Mouse (Mus musculus) CH12.LX (cell line): Measurements from ENCODE around the gene Prss57. TPM values are rescaled to one million over a fixed set of nuclear protein-coding genes. Genes with fewer than 3 reads are reported as not detected.
A peak's percentile ranks its signal among the peaks of the same experiment; 100 is the strongest.

Experiments used
- DNase-seq: peaks from one replicate; pipeline ENCODE4 v3.0.0-alpha.2; 2013; ENCODE audit errors: extremely low read depth
- H3K27ac ChIP-seq: 2 replicates; pipeline ENCODE4 v1.5.1; 2012; ENCODE audit warnings: low read depth, mild to moderate bottlenecking, control low read depth, moderate library complexity; ENCODE audit not compliant: insufficient read depth
- H3K27me3 ChIP-seq: replicated peaks from 2 replicates; pipeline ENCODE3; 2012; ENCODE audit warnings: inconsistent platforms
- H3K36me3 ChIP-seq, 2 experiments: replicated peaks in 1 of 2; 2 replicates each; pipeline versions ENCODE3 to v1.6.1; 2012; ENCODE audit warnings: inconsistent platforms in 1 of 2, low read length in 1 of 2, mild to moderate bottlenecking in 1 of 2, mixed read lengths in 1 of 2, moderate library complexity in 1 of 2; ENCODE audit not compliant: control insufficient read depth in 1 of 2, insufficient read depth in 1 of 2
- H3K4me1 ChIP-seq, 2 experiments: 2 replicates each; pipeline ENCODE4 v1.6.1; 2012; ENCODE audit warnings: inconsistent platforms in 1 of 2, moderate library complexity in 1 of 2; ENCODE audit not compliant: insufficient read depth in 2 of 2, control insufficient read depth in 1 of 2
- H3K4me2 ChIP-seq: 2 replicates; pipeline ENCODE4 v1.6.1; 2012; ENCODE audit warnings: low read depth, mild to moderate bottlenecking, control low read depth; ENCODE audit not compliant: poor library complexity, insufficient read depth, severe bottlenecking
- H3K4me3 ChIP-seq, 3 experiments: fragments of 150-350 bp in 1 of 3; sonication (generic) in 1 of 3; replicated peaks in 1 of 3; 2 replicates each; pipeline versions ENCODE3 to v1.5.1; 2011 to 2012; ENCODE audit warnings: low read depth in 2 of 3, low read length in 2 of 3, mild to moderate bottlenecking in 2 of 3, moderate library complexity in 2 of 3, control low read depth in 1 of 3, improper control_type of control experiment in 1 of 3, inconsistent platforms in 1 of 3, mixed read lengths in 1 of 3; ENCODE audit not compliant: poor library complexity in 1 of 3
- H3K79me2 ChIP-seq: replicated peaks from 2 replicates; pipeline ENCODE4 v1.6.1; 2012; ENCODE audit warnings: mild to moderate bottlenecking, moderate library complexity; ENCODE audit not compliant: control insufficient read depth, poor library complexity, insufficient read depth, severe bottlenecking; ENCODE audit errors: extremely low read depth
- H3K9ac ChIP-seq: 2 replicates; pipeline ENCODE4 v1.6.1; 2012; ENCODE audit warnings: low read depth, mild to moderate bottlenecking, control low read depth, moderate library complexity; ENCODE audit not compliant: insufficient read depth
- H3K9me3 ChIP-seq: replicated peaks from 2 replicates; pipeline ENCODE3; 2012; ENCODE audit warnings: low read length, inconsistent platforms, mixed read lengths
- CHD1 ChIP-seq: IDR thresholded peaks from 2 replicates; pipeline ENCODE4 v1.6.1; 2012; ENCODE audit warnings: low read depth, low read length, improper control_type of control experiment, inconsistent platforms
- CTCF ChIP-seq, 2 experiments: IDR thresholded peaks in 1 of 2; conservative IDR thresholded peaks in 1 of 2; 2 replicates each; pipeline ENCODE4 v1.5.1; 2011 to 2012; ENCODE audit warnings: low read depth in 2 of 2, low read length in 2 of 2, improper control_type of control experiment in 1 of 2, inconsistent platforms in 1 of 2, mild to moderate bottlenecking in 1 of 2, moderate library complexity in 1 of 2
- E2F4 ChIP-seq: IDR thresholded peaks from 2 replicates; pipeline ENCODE4 v1.6.1; 2011; ENCODE audit warnings: low read depth, low read length, improper control_type of control experiment; ENCODE audit not compliant: insufficient replicate concordance
- ELF1 ChIP-seq: IDR thresholded peaks from 2 replicates; pipeline ENCODE4 v1.6.1; 2014; ENCODE audit warnings: low read depth, mild to moderate bottlenecking, inconsistent platforms, low read length, improper control_type of control experiment
- EP300 ChIP-seq: IDR thresholded peaks from 2 replicates; pipeline ENCODE4 v1.6.1; 2011; ENCODE audit warnings: low read length, improper control_type of control experiment
- ETS1 ChIP-seq: conservative IDR thresholded peaks from 2 replicates; pipeline ENCODE4 v1.6.1; 2012; ENCODE audit warnings: low read depth, mild to moderate bottlenecking, inconsistent platforms, low read length, improper control_type of control experiment, moderate library complexity
- GABPA ChIP-seq: IDR thresholded peaks from 2 replicates; pipeline ENCODE4 v1.6.1; 2012; ENCODE audit warnings: low read depth, low read length, improper control_type of control experiment, inconsistent platforms; ENCODE audit not compliant: insufficient replicate concordance
- HCFC1 ChIP-seq: IDR thresholded peaks from 2 replicates; pipeline ENCODE4 v1.6.1; 2012; ENCODE audit warnings: low read depth, mild to moderate bottlenecking, inconsistent platforms, low read length, improper control_type of control experiment
- IRF4 ChIP-seq: IDR thresholded peaks from 2 replicates; pipeline ENCODE4 v1.6.1; 2014; ENCODE audit warnings: low read depth, mild to moderate bottlenecking, inconsistent platforms, low read length, improper control_type of control experiment
- JUND ChIP-seq: conservative IDR thresholded peaks from 2 replicates; pipeline ENCODE4 v1.6.1; 2011; ENCODE audit warnings: low read depth, low read length, improper control_type of control experiment
- KAT2A ChIP-seq: IDR thresholded peaks from 2 replicates; pipeline ENCODE4 v1.6.1; 2012; ENCODE audit warnings: low read length, improper control_type of control experiment, inconsistent platforms; ENCODE audit not compliant: insufficient replicate concordance
- MAFK ChIP-seq: IDR thresholded peaks from 2 replicates; pipeline ENCODE4 v1.6.1; 2011; ENCODE audit warnings: low read length, improper control_type of control experiment; ENCODE audit not compliant: insufficient replicate concordance
- MAX ChIP-seq: IDR thresholded peaks from 2 replicates; pipeline ENCODE4 v1.6.1; 2011; ENCODE audit warnings: low read length, improper control_type of control experiment
- MEF2A ChIP-seq: IDR thresholded peaks from 2 replicates; pipeline ENCODE4 v1.6.1; 2014; ENCODE audit warnings: low read depth, mild to moderate bottlenecking, inconsistent platforms, low read length, improper control_type of control experiment, borderline replicate concordance
- MXI1 ChIP-seq: IDR thresholded peaks from 2 replicates; pipeline ENCODE4 v1.6.1; 2011; ENCODE audit warnings: mild to moderate bottlenecking, low read depth, low read length, improper control_type of control experiment
- MYC ChIP-seq: IDR thresholded peaks from 2 replicates; pipeline ENCODE4 v1.6.1; 2011; ENCODE audit warnings: low read depth, mild to moderate bottlenecking, improper control_type of control experiment, low read length
- NRF1 ChIP-seq: IDR thresholded peaks from 2 replicates; pipeline ENCODE4 v1.6.1; 2014; ENCODE audit warnings: low read depth, mild to moderate bottlenecking, inconsistent platforms, low read length, improper control_type of control experiment, moderate library complexity
- PAX5 ChIP-seq: IDR thresholded peaks from 2 replicates; pipeline ENCODE4 v1.6.1; 2012; ENCODE audit warnings: low read length, inconsistent platforms, mixed read lengths
- RCOR1 ChIP-seq: conservative IDR thresholded peaks from 2 replicates; pipeline ENCODE4 v1.6.1; 2012; ENCODE audit warnings: low read depth, mild to moderate bottlenecking, inconsistent platforms, low read length, improper control_type of control experiment
- SMC3 ChIP-seq: IDR thresholded peaks from 2 replicates; pipeline ENCODE4 v1.6.1; 2011; ENCODE audit warnings: low read depth, low read length, improper control_type of control experiment
- TBP ChIP-seq: conservative IDR thresholded peaks from 2 replicates; pipeline ENCODE4 v1.6.1; 2011; ENCODE audit warnings: low read depth, low read length, improper control_type of control experiment
- TCF12 ChIP-seq: IDR thresholded peaks from 2 replicates; pipeline ENCODE4 v1.6.1; 2014; ENCODE audit warnings: low read depth, mild to moderate bottlenecking, inconsistent platforms, low read length, improper control_type of control experiment
- UBTF ChIP-seq: IDR thresholded peaks from 2 replicates; pipeline ENCODE4 v1.6.1; 2012; ENCODE audit warnings: low read depth, mild to moderate bottlenecking, inconsistent platforms, low read length, improper control_type of control experiment, moderate library complexity
- USF2 ChIP-seq: conservative IDR thresholded peaks from 2 replicates; pipeline ENCODE4 v1.6.1; 2011; ENCODE audit warnings: low read depth, low read length, improper control_type of control experiment
- ZC3H11A ChIP-seq: IDR thresholded peaks from 2 replicates; pipeline ENCODE4 v1.6.1; 2012; ENCODE audit warnings: low read depth, mild to moderate bottlenecking, inconsistent platforms, low read length, improper control_type of control experiment
- ZKSCAN1 ChIP-seq: IDR thresholded peaks from 2 replicates; pipeline ENCODE4 v1.6.1; 2012; ENCODE audit warnings: low read depth, inconsistent platforms, low read length, improper control_type of control experiment, borderline replicate concordance
- ZNF384 ChIP-seq: IDR thresholded peaks from 2 replicates; pipeline ENCODE4 v1.6.1; 2012; ENCODE audit warnings: low read depth, low read length, improper control_type of control experiment, inconsistent platforms
- dilution Hi-C: fragments of 300-500 bp; cut with MboI; formaldehyde crosslinking; loops from 2 replicates; pipeline ENCODE4 v1.14.3; 2020; ENCODE audit warnings: low sequenced_read_pairs; ENCODE audit not compliant: extremely low pct_unique_long_range_greater_than_20kb, extremely low pct_ligation_motif_present
- in situ Hi-C: fragments of 300-500 bp; cut with MboI; formaldehyde crosslinking; loops from 3 replicates; pipeline ENCODE4 v1.14.3; 2019; ENCODE audit warnings: low sequenced_read_pairs, low pct_ligation_motif_present, low pct_unique_long_range_greater_than_20kb, mixed read lengths
- polyA plus RNA-seq: library from polyadenylated mRNA; unstranded; fragments of >175 nt; gene quantifications from 2 replicates; pipeline ENCODE4 v1.2.1, GENCODE M21; 2012; ENCODE audit warnings: low read depth; ENCODE audit not compliant: insufficient read length
- total RNA-seq, 2 experiments: library from RNA; depleted of rRNA; stranded (reverse); fragments of 300-350 nt in 1 of 2; fragments of >200 nt in 1 of 2; gene quantifications; 2 replicates each; pipeline ENCODE4 v1.2.3; 2012 to 2014

Prss57 gene
- total and polyA plus RNA-seq, 3 experiments = 0.08 TPM; not detected in 2

DNA sequence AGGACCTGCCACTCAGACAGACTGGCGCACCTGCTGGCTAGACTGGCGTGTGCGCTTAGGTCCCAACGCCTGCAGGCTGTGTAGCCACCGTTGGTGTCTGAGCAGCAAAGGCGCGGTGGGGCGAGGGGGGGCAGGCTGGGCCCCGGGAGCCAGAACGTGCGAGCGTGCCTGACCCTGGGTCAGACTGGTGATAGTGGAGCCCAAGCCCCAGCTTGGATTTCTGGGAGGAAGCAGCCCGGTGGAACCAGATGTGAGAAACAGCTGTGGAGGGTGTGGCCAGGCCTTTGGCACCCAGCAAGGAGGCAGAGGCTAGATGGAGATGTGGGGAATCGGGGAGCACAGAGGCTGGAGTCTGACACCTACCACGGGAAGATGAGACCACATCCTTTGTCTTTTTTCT lies 6.6 kb upstream of the Prss57 start:
- peaks cover 5% of the 10 kb centered on the region for H3K9me3 ChIP-seq
- H3K36me3 ChIP-seq = no peaks in the 10 kb centered on the region
- peaks cover 8 to 33% of the 10 kb centered on the region in 2 experiments for H3K4me1 ChIP-seq
- DNase-seq = no peak
- H3K4me3 ChIP-seq = no peak overlapping the region
- no peak overlapping the region for H3K4me2 ChIP-seq
- no peak overlapping the region for H3K27ac ChIP-seq
- H3K9ac ChIP-seq = no peak overlapping the region
- H3K27me3 ChIP-seq = peaks cover 24% of the 10 kb centered on the region
- dilution Hi-C loops (no loop called here), in situ Hi-C loops (no loop called here)
- no peak for TF ChIP-seq ZNF384
- no peak for TF ChIP-seq PAX5
- TF ChIP-seq E2F4 = no peak
- no peak for TF ChIP-seq GABPA
- TF ChIP-seq ZKSCAN1 = no peak
- TF ChIP-seq NRF1 = no peak
- TF ChIP-seq CHD1 = no peak
- TF ChIP-seq HCFC1 = no peak
- no peak for TF ChIP-seq ELF1
- TF ChIP-seq RCOR1 = no peak
- no peak for TF ChIP-seq USF2
- H3K79me2 ChIP-seq = no peaks in the 10 kb centered on the region

- no peaks in the 10 kb centered on the region for H3K79me2 ChIP-seq
- no peak overlapping the region for H3K9ac ChIP-seq
- H3K9me3 ChIP-seq = peaks cover 5% of the 10 kb centered on the region
- peaks cover 28% of the 10 kb centered on the region for H3K27me3 ChIP-seq
- no peak overlapping the region for H3K27ac ChIP-seq
- H3K4me3 ChIP-seq = no peak overlapping the region
- in situ Hi-C loops = no loop called here
- dilution Hi-C loops = no loop called here
- no peaks in the 10 kb centered on the region for H3K36me3 ChIP-seq
- H3K4me1 ChIP-seq = peaks cover 8 to 33% of the 10 kb centered on the region in 2 experiments
- TF ChIP-seq ELF1 (no peak), CTCF (conservative IDR thresholded peaks at IDR 0.05 in 1 of 2, IDR thresholded peaks at IDR 0.05 in 1 of 2; ENCODE audit: low read depth in 2 of 2, low read length in 2 of 2) (0 out of 4 replicates have a peak, but pooled peaks of 1 of the 2 experiments have one; percentile 2)
- H3K4me2 ChIP-seq = no peak overlapping the region
- DNase-seq = no peak
These were observed 5.1 kb upstream of the Prss57 start for GRCm38 (mm10) chr10:79795905-79796304.

- H3K27ac ChIP-seq = no peak overlapping the region
- H3K4me3 ChIP-seq = no peak overlapping the region
- dilution Hi-C loops = no loop called here
- peaks cover 35% of the 10 kb centered on the region for H3K27me3 ChIP-seq
- DNase-seq = no peak
- H3K79me2 ChIP-seq = no peaks in the 10 kb centered on the region
- peaks cover 8 to 33% of the 10 kb centered on the region in 2 experiments for H3K4me1 ChIP-seq
- H3K9ac ChIP-seq = no peak overlapping the region
- TF ChIP-seq MEF2A = no peak
- TF ChIP-seq PAX5 = no peak
- TF ChIP-seq MYC = no peak
- TF ChIP-seq SMC3 = no peak
- no peak for TF ChIP-seq ZC3H11A
- TF ChIP-seq KAT2A = no peak
- no peak for TF ChIP-seq JUND
- no peak for TF ChIP-seq MXI1
- TF ChIP-seq ZNF384 = no peak
- no peak for TF ChIP-seq TBP
- no peak for TF ChIP-seq MAFK
- no peak for TF ChIP-seq IRF4
- TF ChIP-seq ETS1 = no peak
- TF ChIP-seq TCF12 = no peak
- TF ChIP-seq USF2 = no peak
- TF ChIP-seq UBTF = no peak
- TF ChIP-seq EP300 = no peak
- no peak for TF ChIP-seq MAX
- no peak overlapping the region for H3K4me2 ChIP-seq
- in situ Hi-C loops = no loop called here
- no peaks in the 10 kb centered on the region for H3K36me3 ChIP-seq
- peaks cover 4% of the 10 kb centered on the region for H3K9me3 ChIP-seq
These were observed 3.8 kb upstream of the Prss57 start for GRCm38 (mm10) chr10:79794491-79794931.
